Mouse (Mus musculus): Measurements from ENCODE around the gene Ffar1. TPM values are rescaled to one million over a fixed set of nuclear protein-coding genes. Genes with fewer than 3 reads are reported as not detected.

Gene Ffar1
- polyA plus RNA-seq, 1 experiment from 2014 or later: not detected

GRCm38 (mm10) chr7:30884047-30884446 lies 22.7 kb upstream of the Ffar1 start:
- H3K27ac ChIP-seq (replicated peaks): no peak overlapping the region
- H3K4me1 ChIP-seq: no peaks in the 10 kb centered on the region
- no peak overlapping the region for H3K9ac ChIP-seq (replicated peaks)
- no peaks in the 10 kb centered on the region for H3K9me3 ChIP-seq
- no peak overlapping the region for H3K4me2 ChIP-seq (replicated peaks)
- no peaks in the 10 kb centered on the region for H3K27me3 ChIP-seq
- no peaks in the 10 kb centered on the region for H3K36me3 ChIP-seq
- H3K4me3 ChIP-seq: no peak overlapping the region
- ATAC-seq (replicated peaks): no peak

- H3K36me3 ChIP-seq: no peaks in the 10 kb centered on the region
- WGBS: 87% methylated on average over 3 of the region's 3 CpGs
- H3K4me3 ChIP-seq: no peak overlapping the region
- H3K9me3 ChIP-seq: no peaks in the 10 kb centered on the region
- no peak for ATAC-seq (replicated peaks)
- no peaks in the 10 kb centered on the region for H3K4me1 ChIP-seq
- no peak overlapping the region for H3K9ac ChIP-seq (replicated peaks)
- no peaks in the 10 kb centered on the region for H3K27me3 ChIP-seq
- H3K4me2 ChIP-seq (replicated peaks): no peak overlapping the region
- H3K27ac ChIP-seq (replicated peaks): no peak overlapping the region
Observed at GRCm38 (mm10) chr7:30881367-30881766, 20.0 kb upstream of the Ffar1 start.

GRCm38 (mm10) chr7:30880176-30880575 lies 18.8 kb upstream of the Ffar1 start, which contains the start of gene Cd22:
TSS of gene Cd22 (minus strand) at chr7:30880342.
- H3K4me3 ChIP-seq: no peak within 1 kb of the TSS
- no peak within 1 kb of the TSS for H3K4me2 ChIP-seq (replicated peaks)
- WGBS: 82% methylated on average over 7 of the region's 7 CpGs
- no peaks in the 10 kb centered on the region for H3K4me1 ChIP-seq
- no peak within 1 kb of the TSS for H3K9ac ChIP-seq (replicated peaks)
- no peaks in the 10 kb centered on the region for H3K9me3 ChIP-seq
- no peak within 1 kb of the TSS for H3K27ac ChIP-seq (replicated peaks)
- H3K36me3 ChIP-seq: no peaks in the 10 kb centered on the region
- no peaks in the 10 kb centered on the region for H3K27me3 ChIP-seq
- ATAC-seq (replicated peaks): no peak

GRCm38 (mm10) chr7:30878950-30879349 lies 17.6 kb upstream of the Ffar1 start:
- Histone ChIP-seq H3K4me3 (no peak overlapping the region), H3K36me3 (no peaks in the 10 kb centered on the region), H3K27ac (replicated peaks) (no peak overlapping the region), H3K9me3 (no peaks in the 10 kb centered on the region), H3K4me2 (replicated peaks) (no peak overlapping the region), H3K27me3 (no peaks in the 10 kb centered on the region), H3K9ac (replicated peaks) (no peak overlapping the region), H3K4me1 (no peaks in the 10 kb centered on the region)
- WGBS: 86% methylated on average over 6 of the region's 6 CpGs
- ATAC-seq (replicated peaks): no peak

GRCm38 (mm10) chr7:30873083-30873482 lies 11.7 kb upstream of the Ffar1 start:
- H3K9me3 ChIP-seq: no peaks in the 10 kb centered on the region
- no peak overlapping the region for H3K4me2 ChIP-seq (replicated peaks)
- no peaks in the 10 kb centered on the region for H3K36me3 ChIP-seq
- H3K27ac ChIP-seq (replicated peaks): no peak overlapping the region
- H3K27me3 ChIP-seq: no peaks in the 10 kb centered on the region
- ATAC-seq (replicated peaks): no peak
- no peak overlapping the region for H3K4me3 ChIP-seq
- H3K4me1 ChIP-seq: no peaks in the 10 kb centered on the region
- WGBS: 27% methylated on average over 15 of the region's 15 CpGs
- no peak overlapping the region for H3K9ac ChIP-seq (replicated peaks)

GRCm38 (mm10) chr7:30863386-30863785 lies 2.0 kb upstream of the Ffar1 start:
- 72% methylated on average over 8 of the region's 8 CpGs for WGBS
- H3K4me3 ChIP-seq: no peak overlapping the region
- H3K4me2 ChIP-seq (replicated peaks): no peak overlapping the region
- no peak overlapping the region for H3K9ac ChIP-seq (replicated peaks)
- H3K27me3 ChIP-seq: no peaks in the 10 kb centered on the region
- no peak overlapping the region for H3K27ac ChIP-seq (replicated peaks)
- H3K4me1 ChIP-seq: no peaks in the 10 kb centered on the region
- H3K9me3 ChIP-seq: no peaks in the 10 kb centered on the region
- no peak for ATAC-seq (replicated peaks)
- H3K36me3 ChIP-seq: no peaks in the 10 kb centered on the region

- peak overlapping the region; percentile 38 for H3K4me2 ChIP-seq (replicated peaks)
- WGBS: 9% methylated on average over 14 of the region's 16 CpGs
- H3K9ac ChIP-seq (replicated peaks): peak overlapping the region; percentile 33; the same call in 1 of the 2 replicates
Observed at GRCm38 (mm10) chr7:30859635-30860402, 1.5 kb downstream of the Ffar1 start.

GRCm38 (mm10) chr7:30859290-30859634 lies 2.1 kb downstream of the Ffar1 start:
- peak; percentile 50; the same call in 1 of the 2 replicates for ATAC-seq (replicated peaks)
- no peaks in the 10 kb centered on the region for H3K4me1 ChIP-seq
- H3K27me3 ChIP-seq: no peaks in the 10 kb centered on the region
- H3K36me3 ChIP-seq: no peaks in the 10 kb centered on the region
- H3K9me3 ChIP-seq: no peaks in the 10 kb centered on the region
- H3K9ac ChIP-seq (replicated peaks): no peak overlapping the region
- H3K27ac ChIP-seq (replicated peaks): no peak overlapping the region
- H3K4me3 ChIP-seq: no peak overlapping the region
- no peak overlapping the region for H3K4me2 ChIP-seq (replicated peaks)

More at GRCm38 (mm10) chr7:30859635-30860402, 1.5 kb downstream of the Ffar1 start:
- H3K9me3 ChIP-seq: no peaks in the 10 kb centered on the region
- no peak overlapping the region for H3K27ac ChIP-seq (replicated peaks)
- no peaks in the 10 kb centered on the region for H3K27me3 ChIP-seq
- H3K4me1 ChIP-seq: no peaks in the 10 kb centered on the region
- H3K36me3 ChIP-seq: no peaks in the 10 kb centered on the region
- peak overlapping the region; percentile 30 for H3K4me3 ChIP-seq
- peak; percentile 80 for ATAC-seq (replicated peaks)

GRCm38 (mm10) chr7:30857746-30858145 lies 3.6 kb downstream of the Ffar1 start:
- no peaks in the 10 kb centered on the region for H3K27me3 ChIP-seq
- 72% methylated on average over 1 of the region's 1 CpGs for whole genome bisulfite sequencing
- no peaks in the 10 kb centered on the region for H3K36me3 ChIP-seq
- no peak overlapping the region for H3K27ac ChIP-seq (replicated peaks)
- H3K9ac ChIP-seq (replicated peaks): no peak overlapping the region
- H3K9me3 ChIP-seq: no peaks in the 10 kb centered on the region
- H3K4me1 ChIP-seq: no peaks in the 10 kb centered on the region
- no peak for ATAC-seq (replicated peaks)
- H3K4me2 ChIP-seq (replicated peaks): no peak overlapping the region
- no peak overlapping the region for H3K4me3 ChIP-seq

GRCm38 (mm10) chr7:30856078-30856477 lies 5.3 kb downstream of the Ffar1 start, which contains the start of gene Ffar3:
TSS of gene Ffar3 (minus strand) at chr7:30856178.
- Histone ChIP-seq H3K27ac (replicated peaks) (no peak within 1 kb of the TSS), H3K4me1 (no peaks in the 10 kb centered on the region), H3K36me3 (no peaks in the 10 kb centered on the region), H3K4me2 (replicated peaks) (no peak within 1 kb of the TSS), H3K9me3 (no peaks in the 10 kb centered on the region), H3K4me3 (no peak within 1 kb of the TSS), H3K27me3 (no peaks in the 10 kb centered on the region), H3K9ac (replicated peaks) (no peak within 1 kb of the TSS)
- WGBS: 83% methylated on average over 6 of the region's 6 CpGs
- no peak for ATAC-seq (replicated peaks)

GRCm38 (mm10) chr7:30851421-30851820 lies 9.9 kb downstream of the Ffar1 start:
- no peaks in the 10 kb centered on the region for H3K27me3 ChIP-seq
- H3K36me3 ChIP-seq: no peaks in the 10 kb centered on the region
- H3K4me1 ChIP-seq: no peaks in the 10 kb centered on the region
- H3K4me3 ChIP-seq: no peak overlapping the region
- H3K4me2 ChIP-seq (replicated peaks): no peak overlapping the region
- H3K27ac ChIP-seq (replicated peaks): no peak overlapping the region
- no peak for ATAC-seq (replicated peaks)
- no peak overlapping the region for H3K9ac ChIP-seq (replicated peaks)
- H3K9me3 ChIP-seq: no peaks in the 10 kb centered on the region
- WGBS: 79% methylated on average over 1 of the region's 1 CpGs

GRCm38 (mm10) chr7:30847934-30848333 lies 13.4 kb downstream of the Ffar1 start:
- Histone ChIP-seq H3K4me1 (no peaks in the 10 kb centered on the region; the same call in 1 of the 2 replicates), H3K36me3 (no peaks in the 10 kb centered on the region), H3K4me2 (replicated peaks) (no peak overlapping the region), H3K4me3 (no peak overlapping the region), H3K9ac (replicated peaks) (no peak overlapping the region), H3K27ac (replicated peaks) (no peak overlapping the region), H3K9me3 (no peaks in the 10 kb centered on the region), H3K27me3 (no peaks in the 10 kb centered on the region)
- no peak for ATAC-seq (replicated peaks)
- 76% methylated on average over 6 of the region's 6 CpGs for WGBS

- Histone ChIP-seq H3K4me1 (no peaks in the 10 kb centered on the region; the same call in 1 of the 2 replicates), H3K4me3 (no peak overlapping the region), H3K9ac (replicated peaks) (no peak overlapping the region), H3K4me2 (replicated peaks) (no peak overlapping the region), H3K36me3 (no peaks in the 10 kb centered on the region), H3K27me3 (no peaks in the 10 kb centered on the region), H3K27ac (replicated peaks) (no peak overlapping the region), H3K9me3 (no peaks in the 10 kb centered on the region)
- no peak for ATAC-seq (replicated peaks)
- 77% methylated on average over 5 of the region's 5 CpGs for WGBS
Observed at GRCm38 (mm10) chr7:30847386-30847785, 14.0 kb downstream of the Ffar1 start.

Data from forebrain, embryonic 15.5 days (tissue).